Mouse (Mus musculus) heart, embryonic 11.5 days (tissue): ENCODE measurements at regions not wholly inside any gene's neighbourhood (a gene's known extent, or its start where the extent isn't known, plus 50 kb on each side); places are given as distances from the start of the nearest gene placed in this dataset.

ENCODE experiments used
- ATAC-seq: fragments of 200-750 bp; cut with Nextera tagmentation; replicated peaks from 2 replicates; pipeline ENCODE4 v1.8.0; 2017; ENCODE audit warnings: moderate library complexity; ENCODE audit not compliant: insufficient number of reproducible peaks, low FRiP score, low TSS enrichment
- H3K27ac ChIP-seq: fragments of 300-500 bp; sonication (generic); 2 replicates; pipeline ENCODE4 v1.5.1; 2014; ENCODE audit warnings: mild to moderate bottlenecking, low read depth, low read length
- H3K27me3 ChIP-seq: fragments of 300-500 bp; sonication (generic); 2 replicates; pipeline ENCODE4 v1.6.1; 2014; ENCODE audit warnings: mild to moderate bottlenecking, low read length, mixed read lengths; ENCODE audit not compliant: control insufficient read depth, insufficient read depth
- H3K36me3 ChIP-seq: fragments of 300-500 bp; sonication (generic); 2 replicates; pipeline ENCODE4 v1.6.1; 2014; ENCODE audit warnings: mild to moderate bottlenecking, low read length, moderate library complexity, mixed read lengths; ENCODE audit not compliant: control insufficient read depth, insufficient read depth
- H3K4me1 ChIP-seq: fragments of 300-500 bp; sonication (generic); 2 replicates; pipeline ENCODE4 v1.6.1; 2014; ENCODE audit warnings: low read length; ENCODE audit not compliant: control insufficient read depth, insufficient read depth
- H3K4me2 ChIP-seq: fragments of 300-500 bp; sonication (generic); 2 replicates; pipeline ENCODE4 v1.6.1; 2014; ENCODE audit warnings: mild to moderate bottlenecking, moderate library complexity
- H3K4me3 ChIP-seq: fragments of 300-500 bp; sonication (generic); 2 replicates; pipeline ENCODE4 v1.5.1; 2014; ENCODE audit warnings: low read depth, low read length
- H3K9ac ChIP-seq: fragments of 300-500 bp; sonication (generic); 2 replicates; pipeline ENCODE4 v1.6.1; 2014; ENCODE audit warnings: mild to moderate bottlenecking, low read depth, low read length, moderate library complexity
- H3K9me3 ChIP-seq: fragments of 300-500 bp; sonication (generic); replicated peaks from 2 replicates; pipeline ENCODE4 v1.6.1; 2016; ENCODE audit warnings: low read length; ENCODE audit not compliant: control insufficient read depth
- WGBS: fragments of 180-500 bp; shearing (Covaris S2); extraction: QIAGEN DNeasy Blood & Tissue Kit; methylation state at CpG from one replicate; pipeline ENCODE4 v1.1.7; 2014; ENCODE audit not compliant: insufficient replicate concordance; 5-methylcytosine and 5-hydroxymethylcytosine counted together

GRCm38 (mm10) chr12:10514278-10514677 is 123.7 kb downstream of the Rdh14 start:
- ATAC-seq = 0 out of 2 replicates have a peak, but pooled peaks have one; percentile 10
- no peak overlapping the region for H3K4me3 ChIP-seq
- H3K27ac ChIP-seq = no peak overlapping the region
- WGBS = 73% methylated on average over 8 of the region's 8 CpGs
- no peaks in the 10 kb centered on the region for H3K36me3 ChIP-seq
- H3K4me2 ChIP-seq = no peak overlapping the region
- H3K27me3 ChIP-seq = no peaks in the 10 kb centered on the region
- H3K9ac ChIP-seq = no peak overlapping the region
- H3K4me1 ChIP-seq = no peaks in the 10 kb centered on the region
- no peaks in the 10 kb centered on the region for H3K9me3 ChIP-seq

GRCm38 (mm10) chr12:10524509-10525286 is 134.1 kb downstream of the Rdh14 start:
- Histone ChIP-seq H3K4me3 (no peak overlapping the region), H3K9me3 (no peaks in the 10 kb centered on the region), H3K9ac (no peak overlapping the region), H3K4me1 (0 out of 2 replicates have a peak, but pooled peaks cover 4% of the 10 kb centered on the region), H3K27me3 (no peaks in the 10 kb centered on the region), H3K36me3 (no peaks in the 10 kb centered on the region), H3K4me2 (no peak overlapping the region), H3K27ac (no peak overlapping the region)
- ATAC-seq = no peak
- 33% methylated on average over 7 of the region's 7 CpGs for WGBS

DNA sequence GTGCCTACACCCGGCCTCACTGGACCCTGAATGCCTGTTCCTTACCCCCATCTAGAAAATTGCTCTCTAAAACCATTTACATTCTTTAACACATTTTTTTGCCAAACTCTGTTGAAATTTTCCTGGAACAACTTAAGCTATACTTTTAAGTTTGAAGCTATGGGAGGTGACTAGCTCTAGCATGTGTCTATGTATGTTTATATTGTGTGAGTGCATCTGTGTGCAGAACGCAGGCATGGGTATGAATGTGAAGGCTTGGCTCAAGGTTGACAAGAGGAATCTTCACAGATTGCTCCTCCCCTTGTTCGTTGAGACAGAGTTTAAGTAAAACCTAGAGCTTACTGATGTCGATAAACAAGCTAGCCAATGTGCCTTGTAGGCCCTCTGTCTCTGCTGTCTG is 135.4 kb downstream of the Rdh14 start:
- Histone ChIP-seq H3K27me3 (no peaks in the 10 kb centered on the region), H3K27ac (no peak overlapping the region), H3K36me3 (no peaks in the 10 kb centered on the region), H3K4me3 (no peak overlapping the region), H3K9ac (no peak overlapping the region), H3K4me2 (no peak overlapping the region), H3K4me1 (0 out of 2 replicates have a peak, but pooled peaks cover 4% of the 10 kb centered on the region), H3K9me3 (no peaks in the 10 kb centered on the region)
- 76% methylated on average over 4 of the region's 4 CpGs for WGBS
- no peak for ATAC-seq

DNA sequence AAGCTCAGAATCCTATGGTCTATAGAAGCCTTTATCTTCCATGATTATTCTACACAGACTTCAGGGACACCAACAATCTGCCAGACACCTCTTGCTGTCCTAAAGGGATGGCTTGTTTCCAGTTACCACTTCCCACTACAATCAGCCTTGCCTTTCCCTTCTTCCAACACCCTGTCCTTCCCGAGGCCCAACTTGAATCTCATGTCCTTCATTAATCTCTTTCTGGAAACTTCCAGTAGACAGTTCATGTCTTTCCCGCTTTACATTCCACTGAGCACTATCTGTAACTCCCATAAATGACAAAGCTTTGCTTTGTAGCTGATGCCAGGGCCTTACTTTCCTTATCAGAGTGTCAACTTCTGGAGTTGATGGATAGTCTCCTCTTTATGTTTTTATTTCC is 138.5 kb downstream of the Rdh14 start:
- no peak for ATAC-seq
- no peaks in the 10 kb centered on the region for H3K27me3 ChIP-seq
- WGBS = 47% methylated on average over 2 of the region's 2 CpGs
- no peaks in the 10 kb centered on the region for H3K9me3 ChIP-seq
- no peak overlapping the region for H3K27ac ChIP-seq
- H3K4me1 ChIP-seq = 0 out of 2 replicates have a peak, but pooled peaks cover 4% of the 10 kb centered on the region
- H3K9ac ChIP-seq = no peak overlapping the region
- no peaks in the 10 kb centered on the region for H3K36me3 ChIP-seq
- H3K4me2 ChIP-seq = no peak overlapping the region
- no peak overlapping the region for H3K4me3 ChIP-seq

DNA sequence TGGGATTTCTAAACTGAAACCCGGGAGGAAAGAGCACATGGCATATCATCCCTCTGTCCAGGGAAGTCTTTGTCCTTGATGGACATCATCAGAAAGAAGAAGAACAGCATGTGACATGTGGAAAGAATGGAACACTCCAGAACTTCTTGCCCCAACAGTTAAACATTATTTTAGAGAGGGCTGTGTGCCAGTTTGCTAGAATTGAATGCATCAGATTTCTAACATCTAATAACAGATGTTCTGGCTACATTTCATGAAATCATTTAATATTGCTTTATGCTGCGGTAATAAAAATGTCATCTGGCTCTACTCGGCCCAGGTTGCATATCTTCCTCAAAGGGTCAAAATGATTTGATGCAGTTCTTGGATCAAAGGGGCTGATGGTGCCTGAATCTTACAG is 140.4 kb downstream of the Rdh14 start:
- H3K4me3 ChIP-seq = no peak overlapping the region
- no peaks in the 10 kb centered on the region for H3K27me3 ChIP-seq
- no peaks in the 10 kb centered on the region for H3K36me3 ChIP-seq

GRCm38 (mm10) chr12:10533971-10534370 is 143.4 kb downstream of the Rdh14 start:
- WGBS = 78% methylated on average over 6 of the region's 6 CpGs

More for the DNA sequence above, 140.4 kb downstream of the Rdh14 start:
- 80% methylated on average over 3 of the region's 3 CpGs for WGBS
- no peak overlapping the region for H3K9ac ChIP-seq
- no peaks in the 10 kb centered on the region for H3K9me3 ChIP-seq
- H3K4me1 ChIP-seq = no peaks in the 10 kb centered on the region
- H3K27ac ChIP-seq = no peak overlapping the region
- ATAC-seq = no peak
- H3K4me2 ChIP-seq = no peak overlapping the region

DNA sequence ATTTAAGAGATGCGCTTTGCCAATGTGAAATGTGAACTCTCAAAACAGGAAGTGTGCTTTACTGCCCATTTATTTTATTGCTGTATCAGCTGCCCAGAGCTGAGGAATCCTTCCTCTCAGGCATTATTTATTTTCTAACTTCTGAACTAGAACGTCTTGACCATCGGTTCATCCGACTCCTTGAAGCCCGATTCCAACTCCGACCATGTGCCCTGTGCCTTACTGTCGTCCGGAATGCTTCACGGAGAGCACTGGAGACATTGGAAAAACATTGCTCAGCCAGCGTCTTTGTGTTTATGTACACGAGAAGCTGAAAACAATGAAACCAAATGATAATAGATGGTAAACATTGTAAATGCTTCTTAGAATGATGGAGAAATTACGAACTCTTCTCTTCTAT is 145.7 kb downstream of the Rdh14 start:
- no peak for ATAC-seq
- Histone ChIP-seq H3K36me3 (no peaks in the 10 kb centered on the region), H3K4me2 (no peak overlapping the region), H3K4me1 (no peaks in the 10 kb centered on the region), H3K9ac (no peak overlapping the region), H3K27ac (no peak overlapping the region), H3K27me3 (no peaks in the 10 kb centered on the region), H3K9me3 (no peaks in the 10 kb centered on the region), H3K4me3 (no peak overlapping the region)
- WGBS = 78% methylated on average over 12 of the region's 12 CpGs

More at GRCm38 (mm10) chr12:10533971-10534370, 143.4 kb downstream of the Rdh14 start:
- Histone ChIP-seq H3K27me3 (no peaks in the 10 kb centered on the region), H3K4me1 (no peaks in the 10 kb centered on the region), H3K9me3 (no peaks in the 10 kb centered on the region), H3K9ac (no peak overlapping the region), H3K4me2 (no peak overlapping the region), H3K27ac (no peak overlapping the region), H3K36me3 (no peaks in the 10 kb centered on the region), H3K4me3 (no peak overlapping the region)
- no peak for ATAC-seq

- Histone ChIP-seq H3K4me1 (no peaks in the 10 kb centered on the region), H3K9ac (no peak overlapping the region), H3K27me3 (no peaks in the 10 kb centered on the region), H3K27ac (no peak overlapping the region), H3K36me3 (no peaks in the 10 kb centered on the region), H3K9me3 (no peaks in the 10 kb centered on the region), H3K4me2 (no peak overlapping the region), H3K4me3 (no peak overlapping the region)
- 3% methylated on average over 4 of the region's 4 CpGs for WGBS
- no peak for ATAC-seq
These were observed 146.5 kb downstream of the Rdh14 start for GRCm38 (mm10) chr12:10537069-10537468.
